Mouse (Mus musculus) mouse embryonic stem cell (cell line): ENCODE data around the gene Zfp503.

Source experiments
- in situ Hi-C, 2 experiments: fragments of 300-500 bp; cut with MboI; formaldehyde crosslinking; loops; 1 replicate in 1 of 2; 3 replicates in 1 of 2; pipeline ENCODE4 v1.14.3; 2019 to 2020; ENCODE audit warnings: low sequenced_read_pairs in 2 of 2, low pct_unique_long_range_greater_than_20kb in 1 of 2, mixed read lengths in 1 of 2; ENCODE audit not compliant: unreplicated experiment in 1 of 2

Gene Zfp503

GRCm38 (mm10) chr14:21983950-21984730 is 5.3 kb downstream of the Zfp503 start:
- in situ Hi-C loops = loop anchor here in 1 of 2 experiments (25.0 kb wide), 2 partner anchors 828 to 1428 kb away; no protein-coding TSS in a partner anchor

DNA sequence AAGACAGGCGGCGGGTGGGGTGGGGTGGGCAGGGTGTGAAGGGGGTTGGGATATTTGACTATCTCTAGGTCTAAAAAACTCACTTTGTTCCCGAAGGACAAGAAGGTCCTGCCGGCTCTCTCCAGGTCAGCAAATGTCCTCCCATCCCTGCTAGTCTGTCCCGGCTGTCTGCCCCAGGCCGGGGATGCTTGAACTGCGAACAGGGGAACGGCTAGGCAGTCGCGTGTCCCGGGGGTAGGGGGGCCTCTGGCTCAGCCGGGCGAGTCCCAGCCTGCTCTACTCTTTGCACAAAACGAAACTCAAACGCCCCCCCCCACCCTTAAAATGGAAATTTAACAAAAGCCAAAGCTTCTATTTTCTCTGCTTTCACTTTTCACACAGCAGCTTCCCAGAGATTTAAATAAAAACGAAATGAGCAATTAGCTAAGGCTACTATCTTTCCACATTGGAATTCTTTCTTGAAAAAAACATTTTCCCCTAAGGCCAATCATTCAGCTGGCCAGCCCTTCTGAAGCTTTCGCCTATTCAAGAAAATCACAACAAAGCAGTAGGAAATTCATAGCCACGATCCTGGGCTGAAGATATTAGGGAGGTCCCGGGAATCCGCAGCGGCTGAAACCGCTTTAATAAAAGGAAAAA is 6.0 kb downstream of the Zfp503 start:
- in situ Hi-C loops = loop anchor here in 1 of 2 experiments (25.0 kb wide), 2 partner anchors 829 to 1429 kb away; no protein-coding TSS in a partner anchor

DNA sequence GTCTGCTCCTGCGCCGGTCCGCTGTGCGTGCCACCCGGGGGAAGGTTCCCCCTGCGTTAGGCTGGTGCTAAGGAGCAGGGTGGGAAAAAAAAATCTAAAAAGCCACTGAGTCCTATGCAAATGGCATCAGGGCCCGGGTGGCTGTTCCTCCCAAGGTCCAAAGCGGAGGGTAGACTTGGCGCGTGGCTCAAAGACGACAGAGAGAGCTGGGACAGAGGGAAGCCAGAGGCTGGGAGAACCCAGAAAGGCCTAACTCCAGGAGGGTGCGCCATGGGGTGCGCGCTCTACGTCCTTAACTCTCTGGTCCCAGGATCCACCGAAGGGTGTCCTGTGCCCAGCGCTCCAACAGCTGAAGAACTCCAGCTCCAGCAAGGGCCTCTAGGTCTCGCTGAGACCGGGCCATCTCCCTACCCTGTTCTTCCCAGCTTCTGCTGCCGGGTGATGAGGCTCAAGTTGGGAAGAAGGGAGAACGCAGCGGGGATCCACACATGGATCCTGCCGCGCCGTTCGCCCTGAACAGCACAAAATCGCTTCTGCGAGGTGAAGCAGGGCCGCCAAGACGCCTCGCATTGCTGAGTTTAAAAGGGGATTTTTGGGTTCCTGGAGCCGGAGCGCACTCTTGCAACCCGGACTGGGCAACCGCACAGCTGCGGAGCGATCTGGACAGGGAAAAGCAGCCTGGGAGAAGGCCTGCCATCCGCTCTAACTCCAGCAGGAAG is 6.7 kb downstream of the Zfp503 start:
- in situ Hi-C loops = loop anchor here in 1 of 2 experiments (25.0 kb wide), 2 partner anchors 830 to 1430 kb away; no protein-coding TSS in a partner anchor

- in situ Hi-C loops = loop anchor here in 1 of 2 experiments (25.0 kb wide), 2 partner anchors 830 to 1430 kb away; no protein-coding TSS in a partner anchor
These were observed 7.3 kb downstream of the Zfp503 start for GRCm38 (mm10) chr14:21982096-21982591.

DNA sequence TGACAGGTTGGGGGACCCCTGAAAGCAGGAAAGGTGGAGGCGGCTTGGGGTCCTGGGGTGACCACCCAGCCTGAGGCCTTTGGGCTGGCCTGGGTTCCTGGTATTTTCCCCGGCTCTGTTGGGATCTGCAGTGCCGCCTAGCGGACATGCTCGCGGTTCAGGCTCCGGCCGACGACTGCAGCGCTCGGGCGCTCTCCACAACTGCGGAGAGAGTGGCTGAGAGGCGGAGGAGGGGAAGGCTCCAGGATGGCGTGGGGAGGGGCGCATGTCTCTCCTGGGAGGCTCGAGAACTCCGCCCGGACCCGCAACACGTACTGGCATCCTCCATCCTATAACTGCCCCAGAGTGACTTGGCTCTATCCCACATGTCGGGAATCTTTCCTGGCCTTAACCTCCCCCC is 7.9 kb downstream of the Zfp503 start:
- in situ Hi-C loops = loop anchor here in 1 of 2 experiments (25.0 kb wide), 2 partner anchors 831 to 1431 kb away; no protein-coding TSS in a partner anchor

- in situ Hi-C loops = loop anchor here in 1 of 2 experiments (10.0 to 25.0 kb wide), 6 partner anchors 368 to 1418 kb away; no protein-coding TSS in a partner anchor
These were observed 20.4 kb downstream of the Zfp503 start for GRCm38 (mm10) chr14:21968978-21969377.

DNA sequence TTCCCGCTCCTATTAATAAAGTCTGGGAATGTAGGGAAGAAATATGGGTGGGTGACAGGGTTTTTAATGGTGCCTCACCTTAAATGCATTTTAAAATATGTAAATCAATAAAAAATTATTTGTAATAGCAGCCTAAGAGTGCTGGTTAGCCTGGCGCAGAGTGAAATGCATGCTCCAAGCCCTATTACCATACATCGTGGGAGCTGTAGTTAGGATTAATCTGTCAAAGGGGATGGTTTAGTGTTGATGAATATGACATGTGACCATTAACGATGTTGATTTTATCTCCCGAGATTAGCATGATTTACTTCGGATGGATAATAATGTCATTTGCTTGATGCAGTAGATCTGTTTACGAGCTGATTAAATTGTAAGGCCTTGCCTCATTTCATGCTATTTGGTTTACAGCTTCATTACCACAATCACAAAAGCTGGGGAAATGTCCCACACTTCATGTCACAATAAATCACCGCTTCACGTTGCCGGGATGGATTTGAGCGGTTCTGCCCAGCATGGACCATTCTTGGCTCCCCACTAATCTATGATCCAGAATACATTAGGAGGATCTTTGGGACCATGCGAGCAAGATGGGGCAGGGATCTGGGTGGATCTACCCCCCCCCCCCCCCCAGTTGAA is 21.9 kb downstream of the Zfp503 start:
- in situ Hi-C loops = loop anchor here in 1 of 2 experiments (10.0 to 25.0 kb wide), 6 partner anchors 370 to 1420 kb away; no protein-coding TSS in a partner anchor

- in situ Hi-C loops = loop anchor here in 1 of 2 experiments (10.0 to 25.0 kb wide), 6 partner anchors 371 to 1421 kb away; no protein-coding TSS in a partner anchor
These were observed 23.1 kb downstream of the Zfp503 start for GRCm38 (mm10) chr14:21966276-21966675.

DNA sequence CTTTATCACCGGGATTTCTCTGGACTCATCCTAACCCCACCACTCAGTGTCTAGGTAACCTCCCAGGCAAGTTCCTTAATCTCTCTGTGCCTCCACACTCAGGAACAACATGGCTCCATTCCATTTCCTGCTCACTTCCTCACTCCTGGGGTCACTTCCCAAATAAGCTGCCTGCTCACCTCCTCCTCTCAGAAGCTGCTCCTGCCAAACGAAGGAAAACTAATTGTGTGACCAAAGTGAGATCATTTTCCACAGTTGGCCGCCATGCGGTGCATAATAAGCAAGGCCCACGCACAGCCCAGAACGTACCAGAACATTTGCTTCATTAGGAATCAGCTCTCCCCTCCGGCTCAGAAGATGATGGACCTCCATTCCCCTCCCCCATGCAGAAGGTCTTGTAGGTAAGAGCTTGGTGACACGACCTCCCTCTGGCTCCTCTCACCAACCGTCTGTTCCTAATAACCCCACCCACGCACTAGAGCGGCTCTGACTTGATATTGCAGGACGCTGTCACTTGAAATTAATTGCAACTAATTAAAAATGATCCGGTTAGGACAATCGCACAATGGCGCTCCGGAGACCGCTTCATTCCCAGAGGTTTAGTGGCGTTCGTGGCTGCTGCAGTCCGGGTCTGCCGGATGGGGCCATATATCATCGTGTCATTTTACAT is 26.9 kb downstream of the Zfp503 start:
- in situ Hi-C loops = loop anchor here in 1 of 2 experiments (10.0 to 25.0 kb wide), 6 partner anchors 375 to 1425 kb away; no protein-coding TSS in a partner anchor

DNA sequence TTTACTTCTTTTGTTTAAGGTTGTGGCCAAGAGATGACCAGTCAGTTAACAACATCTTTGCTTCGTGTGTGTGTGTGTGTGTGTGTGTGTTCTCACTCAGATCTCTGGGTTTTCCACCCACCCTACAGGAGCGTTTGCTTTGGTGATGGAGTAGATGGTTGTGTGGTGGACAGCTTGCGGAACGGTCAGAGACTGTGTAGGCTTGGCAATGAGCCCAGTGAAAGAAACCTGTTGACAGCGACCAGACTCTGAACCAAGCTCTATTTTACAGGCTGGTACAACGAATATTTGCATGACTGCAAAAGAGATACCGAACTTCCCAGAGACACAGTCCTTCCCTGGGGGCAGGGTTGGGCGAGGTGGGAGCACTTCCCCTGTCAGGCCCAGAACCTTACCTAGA is 30.2 kb downstream of the Zfp503 start:
- in situ Hi-C loops = loop anchor here in 1 of 2 experiments (25.0 kb wide), 5 partner anchors 378 to 1428 kb away; no protein-coding TSS in a partner anchor

- in situ Hi-C loops = loop anchor here in 1 of 2 experiments (25.0 kb wide), 5 partner anchors 379 to 1429 kb away; no protein-coding TSS in a partner anchor
These were observed 30.8 kb downstream of the Zfp503 start for GRCm38 (mm10) chr14:21958643-21959042.

- in situ Hi-C loops = loop anchor here in 1 of 2 experiments (25.0 kb wide), 5 partner anchors 385 to 1435 kb away; no protein-coding TSS in a partner anchor
These were observed 36.9 kb downstream of the Zfp503 start for GRCm38 (mm10) chr14:21952541-21952940.

DNA sequence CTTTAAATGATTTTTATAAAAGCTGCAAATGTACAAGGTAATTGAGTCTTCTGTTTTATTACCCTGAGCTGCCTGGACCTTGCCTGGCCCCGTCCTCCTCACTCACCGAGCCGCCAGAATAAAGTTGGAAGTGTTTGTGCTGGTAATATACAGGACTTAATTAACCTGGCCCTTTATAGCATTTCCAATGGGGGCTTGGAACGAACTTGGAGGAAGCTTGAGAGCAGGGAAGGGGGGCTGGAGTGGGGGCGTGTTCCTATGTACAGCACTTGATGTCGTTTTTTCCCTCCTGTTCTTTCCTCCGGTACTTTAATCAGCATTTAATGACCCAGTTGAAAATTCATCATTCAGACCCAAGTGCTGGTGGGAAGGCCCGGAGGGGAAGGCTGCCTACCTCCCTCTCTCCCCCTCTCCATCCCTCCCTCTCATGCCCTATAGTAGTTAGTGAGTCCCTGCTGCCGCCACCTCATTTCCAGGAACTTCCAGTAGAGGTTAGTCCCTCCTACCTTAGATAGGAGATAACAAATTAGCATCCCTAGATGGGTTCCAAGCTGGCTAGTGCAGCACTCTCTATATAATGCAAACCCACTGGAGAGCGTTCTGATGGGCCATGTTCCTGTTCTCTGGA is 37.4 kb downstream of the Zfp503 start:
- in situ Hi-C loops = loop anchor here in 1 of 2 experiments (25.0 kb wide), 5 partner anchors 385 to 1435 kb away; no protein-coding TSS in a partner anchor

DNA sequence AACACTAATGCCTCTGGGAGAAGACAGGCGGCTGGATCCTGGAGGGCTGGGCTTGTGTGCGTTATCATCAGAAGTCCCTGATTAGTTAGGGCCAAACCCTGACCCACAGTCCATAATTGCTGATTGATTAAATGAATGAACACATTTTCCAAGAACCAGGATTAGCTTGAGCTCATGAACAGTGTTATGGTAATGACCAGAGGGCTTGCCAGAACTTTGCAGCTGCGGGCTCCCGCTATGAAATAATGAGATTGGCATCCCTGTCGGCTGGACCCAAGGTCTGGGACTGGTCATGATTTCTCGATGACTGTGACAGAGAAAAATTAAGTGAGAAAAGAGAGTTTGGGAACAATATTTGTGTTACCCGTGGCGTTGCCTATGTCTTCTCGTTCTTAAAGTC is 44.5 kb downstream of the Zfp503 start:
- in situ Hi-C loops = no loop called here

DNA sequence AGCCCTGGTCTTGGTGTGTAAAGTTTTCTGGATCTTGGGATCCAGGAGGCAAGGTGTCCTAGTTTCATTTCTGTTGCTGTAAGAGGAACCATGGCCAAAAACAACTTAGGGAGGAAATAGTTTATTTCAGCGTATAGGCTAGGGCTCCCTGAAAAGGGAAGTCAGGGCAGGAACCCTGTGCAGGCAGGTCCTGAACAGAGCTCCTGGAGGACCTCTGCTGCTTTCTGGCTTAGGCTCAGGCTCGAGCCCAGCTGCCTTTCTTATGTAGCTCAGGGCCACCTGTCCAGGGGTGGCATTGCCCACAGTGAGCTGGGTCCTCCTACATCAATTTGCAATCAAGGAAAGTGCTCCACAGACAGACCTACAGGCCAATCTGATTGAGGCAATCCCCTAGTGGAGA is 47.8 kb downstream of the Zfp503 start:
- in situ Hi-C loops = no loop called here

- in situ Hi-C loops = no loop called here
These were observed 52.3 kb downstream of the Zfp503 start for GRCm38 (mm10) chr14:21937116-21937515.
